Mouse (Mus musculus): ENCODE measurements around the gene Tpbgl.

The Tpbgl gene

GRCm38 (mm10) chr7:99626376-99627270 is at the start of gene Tpbgl:
TSS of gene Tpbgl (minus strand) at chr7:99627103.
- peak; percentile 25 for DNase-seq

GRCm38 (mm10) chr7:99674890-99675289 is 48.0 kb upstream of the Tpbgl start:
- no peak for DNase-seq

- no peak for DNase-seq
These were observed 47.3 kb upstream of the Tpbgl start for GRCm38 (mm10) chr7:99674209-99674608.

- DNase-seq: no peak
These were observed 46.3 kb upstream of the Tpbgl start for GRCm38 (mm10) chr7:99673188-99673587.

- no peak for DNase-seq
These were observed 44.9 kb upstream of the Tpbgl start for GRCm38 (mm10) chr7:99671544-99672435.

GRCm38 (mm10) chr7:99670915-99671314 is 44.0 kb upstream of the Tpbgl start:
- DNase-seq: no peak

GRCm38 (mm10) chr7:99668802-99669201 is 41.9 kb upstream of the Tpbgl start:
- peak; percentile 74 for DNase-seq

GRCm38 (mm10) chr7:99667096-99667495 is 40.2 kb upstream of the Tpbgl start:
- DNase-seq: no peak

GRCm38 (mm10) chr7:99665731-99666452 is 39.0 kb upstream of the Tpbgl start:
- no peak for DNase-seq

- DNase-seq: peak; percentile 91
These were observed 37.9 kb upstream of the Tpbgl start for GRCm38 (mm10) chr7:99664571-99665485.

- DNase-seq: no peak
These were observed 36.8 kb upstream of the Tpbgl start for GRCm38 (mm10) chr7:99663507-99664220.

GRCm38 (mm10) chr7:99662311-99662710 is 35.4 kb upstream of the Tpbgl start:
- DNase-seq: no peak

- no peak for DNase-seq
These were observed 34.8 kb upstream of the Tpbgl start for GRCm38 (mm10) chr7:99661571-99662230.

- no peak for DNase-seq
These were observed 34.2 kb upstream of the Tpbgl start for GRCm38 (mm10) chr7:99661071-99661470.

- DNase-seq: peak; percentile 46
These were observed 32.6 kb upstream of the Tpbgl start for GRCm38 (mm10) chr7:99659379-99660029.

GRCm38 (mm10) chr7:99654244-99654643 is 27.3 kb upstream of the Tpbgl start:
- no peak for DNase-seq

- DNase-seq: no peak
These were observed 22.7 kb upstream of the Tpbgl start for GRCm38 (mm10) chr7:99649585-99649984.

GRCm38 (mm10) chr7:99648623-99649022 is 21.7 kb upstream of the Tpbgl start:
- DNase-seq: no peak

- no peak for DNase-seq
These were observed 17.8 kb upstream of the Tpbgl start for GRCm38 (mm10) chr7:99644701-99645100.

- no peak for DNase-seq
These were observed 15.2 kb upstream of the Tpbgl start for GRCm38 (mm10) chr7:99642078-99642477.

All from cerebellum, adult 11-12 months (tissue).